ENCODE assay signal across 7 mouse cellular contexts in genomic region chr12:70227121-70227932, GRCm38 (mm10). TPM values are rescaled to one million over a fixed set of nuclear protein-coding genes. Genes with fewer than 3 reads are reported as not detected.
DNase-seq lines count a peak whose midpoint lies in the region; ATAC-seq lines count a peak whose summit lies in the region.

No protein-coding gene starts in this region.

- 1% methylated on average over 52 of the region's 52 CpGs for WGBS in intestine, embryonic 16.5 days
- WGBS in neural tube, embryonic 13.5 days: 1% methylated on average over 51 of the region's 52 CpGs

- H3K27me3 ChIP-seq in intestine, embryonic 16.5 days (replicated peaks; ENCODE audit: control insufficient read depth, insufficient read depth, low read length): no peaks in the 10 kb centered on the region
- H3K27me3 ChIP-seq in neural tube, embryonic 13.5 days: peaks cover 9% of the 10 kb centered on the region

- H3K36me3 ChIP-seq in intestine, embryonic 16.5 days (ENCODE audit: control insufficient read depth, insufficient read depth, low read length): no peaks in the 10 kb centered on the region
- H3K36me3 ChIP-seq in neural tube, embryonic 13.5 days: no peaks in the 10 kb centered on the region

- H3K9ac ChIP-seq in intestine, embryonic 16.5 days (ENCODE audit: low read depth, low read length): peak overlapping the region; percentile 74
- H3K9ac ChIP-seq in neural tube, embryonic 13.5 days: peak overlapping the region; percentile 71

- ATAC-seq in intestine, embryonic 16.5 days: peak; percentile 98
- peak; percentile 79 for ATAC-seq in neural tube, embryonic 13.5 days (ENCODE audit: low read depth)

- peak overlapping the region; percentile 59 for H3K4me3 ChIP-seq in intestine, embryonic 16.5 days (ENCODE audit: low read length)
- peak overlapping the region; percentile 44 for H3K4me3 ChIP-seq in neural tube, embryonic 13.5 days

- peak overlapping the region; percentile 66 for H3K27ac ChIP-seq in intestine, embryonic 16.5 days (ENCODE audit: low read length)
- H3K27ac ChIP-seq in neural tube, embryonic 13.5 days (replicated peaks): no peak overlapping the region

- peaks cover 12% of the 10 kb centered on the region for H3K4me1 ChIP-seq in intestine, embryonic 16.5 days (ENCODE audit: control insufficient read depth, insufficient read depth, low read length)
- H3K4me1 ChIP-seq in neural tube, embryonic 13.5 days (replicated peaks): peaks cover 18% of the 10 kb centered on the region; the same call in 1 of the 2 replicates

- H3K9me3 ChIP-seq in intestine, embryonic 16.5 days (ENCODE audit: control insufficient read depth, low read length): no peaks in the 10 kb centered on the region
- H3K9me3 ChIP-seq in neural tube, embryonic 13.5 days: no peaks in the 10 kb centered on the region

- peak; percentile 93 for DNase-seq in ZHBTc4 (ENCODE audit: low read depth, low spot score)
- peak; percentile 79 for DNase-seq in embryo, embryonic 10 days (ENCODE audit: low spot score)
- DNase-seq in gastrocnemius, postnatal 4 days (ENCODE audit: low spot score in 2 of 2): peak; percentile 45 to 70
- peak; percentile 90 to 92 for DNase-seq in lung, adult 18-20 months
- DNase-seq in thymus, postnatal 10 days (ENCODE audit: low spot score in 2 of 2): peak; percentile 47 to 49

- peak overlapping the region; percentile 90 for H3K4me2 ChIP-seq in intestine, embryonic 16.5 days (ENCODE audit: low read depth, low read length)
- H3K4me2 ChIP-seq in neural tube, embryonic 13.5 days: peak overlapping the region; percentile 91

RNA-seq across cellular contexts. Expression of gene Pygl, which starts 4.0 kb away (rescaled TPM):
- 1 to 10 TPM; 7.3 to 7.5 TPM for total RNA-seq in gastrocnemius, postnatal 4 days (2021)
- polyA plus RNA-seq in intestine, embryonic 16.5 days (2015; fragmentation: Nextera tagmentation; extraction: Ambion mirVana): 24.3 and 27.6 TPM in 2 replicates
- 6.4 and 9.8 TPM in 2 replicates for polyA plus RNA-seq in neural tube, embryonic 13.5 days (2015; fragmentation: Nextera tagmentation; extraction: Ambion mirVana)
